Mouse (Mus musculus) hindbrain, embryonic 16.5 days (tissue): Measurements from ENCODE around the gene Hs6st3. TPM values are rescaled to one million over a fixed set of nuclear protein-coding genes. Genes with fewer than 3 reads are reported as not detected.

Experiments used
- ATAC-seq: fragments of 200-750 bp; cut with Nextera tagmentation; 2 replicates; pipeline ENCODE4 v1.8.0; 2017; ENCODE audit warnings: moderate TSS enrichment, moderate library complexity
- H3K27ac ChIP-seq: fragments of 300-500 bp; sonication (generic); 2 replicates; pipeline ENCODE4 v1.5.1; 2014; ENCODE audit warnings: low read depth, mild to moderate bottlenecking, control low read depth, low read length, moderate library complexity
- H3K27me3 ChIP-seq: fragments of 300-500 bp; sonication (generic); replicated peaks from 2 replicates; pipeline ENCODE4 v1.6.1; 2014; ENCODE audit warnings: low read length; ENCODE audit not compliant: control insufficient read depth, insufficient read depth
- H3K36me3 ChIP-seq: fragments of 300-500 bp; sonication (generic); 2 replicates; pipeline ENCODE4 v1.6.1; 2014; ENCODE audit warnings: mild to moderate bottlenecking, low read length, moderate library complexity, mixed read lengths; ENCODE audit not compliant: control insufficient read depth, insufficient read depth
- H3K4me1 ChIP-seq: fragments of 300-500 bp; sonication (generic); 2 replicates; pipeline ENCODE4 v1.6.1; 2014; ENCODE audit warnings: low read depth, low read length; ENCODE audit not compliant: control insufficient read depth, insufficient read depth
- H3K4me2 ChIP-seq: fragments of 300-500 bp; sonication (generic); 2 replicates; pipeline ENCODE4 v1.6.1; 2014; ENCODE audit warnings: mild to moderate bottlenecking, low read length, control low read depth, moderate library complexity
- H3K4me3 ChIP-seq: fragments of 300-500 bp; sonication (generic); 2 replicates; pipeline ENCODE4 v1.5.1; 2014; ENCODE audit warnings: mild to moderate bottlenecking, low read length, control low read depth, moderate library complexity
- H3K9ac ChIP-seq: fragments of 300-500 bp; sonication (generic); 2 replicates; pipeline ENCODE4 v1.6.1; 2014; ENCODE audit warnings: low read depth, mild to moderate bottlenecking, control low read depth, low read length, moderate library complexity
- H3K9me3 ChIP-seq: fragments of 300-500 bp; sonication (generic); 2 replicates; pipeline ENCODE4 v1.6.1; 2014; ENCODE audit warnings: mild to moderate bottlenecking, low read length, moderate library complexity; ENCODE audit not compliant: control insufficient read depth
- WGBS: fragments of 180-500 bp; shearing (Covaris S2); extraction: QIAGEN DNeasy Blood & Tissue Kit; methylation state at CpG from one replicate; pipeline ENCODE4 v1.1.7; 2014; 5-methylcytosine and 5-hydroxymethylcytosine counted together
- polyA plus RNA-seq: library from polyadenylated mRNA; unstranded; fragments of >200 nt; fragmentation: Nextera tagmentation; extraction: Ambion mirVana; gene quantifications from 2 replicates; pipeline ENCODE4 v1.2.1, GENCODE M21; 2015

Hs6st3 gene
- polyA plus RNA-seq, 1 experiment from 2014 or later, result 1.8 TPM

- Histone ChIP-seq H3K9me3 (no peaks in the 10 kb centered on the region), H3K4me2 (no peak overlapping the region), H3K27ac (no peak overlapping the region), H3K36me3 (no peaks in the 10 kb centered on the region), H3K27me3 (no peaks in the 10 kb centered on the region), H3K4me1 (no peaks in the 10 kb centered on the region), H3K9ac (no peak overlapping the region), H3K4me3 (no peak overlapping the region)
- ATAC-seq, result no peak
- 67% methylated on average over 13 of the region's 13 CpGs for WGBS
Observed at GRCm38 (mm10) chr14:119215576-119216309, 77.6 kb downstream of the Hs6st3 start.

GRCm38 (mm10) chr14:119227709-119228338 is 89.7 kb downstream of the Hs6st3 start:
- no peak for ATAC-seq
- no peaks in the 10 kb centered on the region for H3K27me3 ChIP-seq
- no peaks in the 10 kb centered on the region for H3K4me1 ChIP-seq
- H3K9me3 ChIP-seq, result no peaks in the 10 kb centered on the region
- whole genome bisulfite sequencing, result 89% methylated on average over 3 of the region's 3 CpGs
- no peak overlapping the region for H3K4me3 ChIP-seq
- no peaks in the 10 kb centered on the region for H3K36me3 ChIP-seq
- no peak overlapping the region for H3K9ac ChIP-seq
- H3K4me2 ChIP-seq, result no peak overlapping the region
- no peak overlapping the region for H3K27ac ChIP-seq

- Histone ChIP-seq H3K9ac (no peak overlapping the region), H3K27me3 (no peaks in the 10 kb centered on the region), H3K9me3 (no peaks in the 10 kb centered on the region), H3K36me3 (no peaks in the 10 kb centered on the region), H3K4me2 (no peak overlapping the region), H3K4me1 (no peaks in the 10 kb centered on the region), H3K4me3 (no peak overlapping the region), H3K27ac (no peak overlapping the region)
- no peak for ATAC-seq
- whole genome bisulfite sequencing, result 44% methylated on average over 2 of the region's 2 CpGs
Observed at GRCm38 (mm10) chr14:119233598-119233997, 95.5 kb downstream of the Hs6st3 start.

- Histone ChIP-seq H3K9ac (no peak overlapping the region), H3K27me3 (no peaks in the 10 kb centered on the region), H3K27ac (no peak overlapping the region), H3K4me3 (no peak overlapping the region), H3K36me3 (no peaks in the 10 kb centered on the region), H3K4me1 (no peaks in the 10 kb centered on the region), H3K9me3 (no peaks in the 10 kb centered on the region), H3K4me2 (no peak overlapping the region)
- ATAC-seq, result no peak
- WGBS, result 94% methylated on average over 6 of the region's 6 CpGs
Observed at GRCm38 (mm10) chr14:119247131-119247530, 109.0 kb downstream of the Hs6st3 start.

- H3K4me2 ChIP-seq, result no peak overlapping the region
- no peak for ATAC-seq
- no peaks in the 10 kb centered on the region for H3K36me3 ChIP-seq
- H3K27ac ChIP-seq, result no peak overlapping the region
- no peaks in the 10 kb centered on the region for H3K9me3 ChIP-seq
- H3K27me3 ChIP-seq, result no peaks in the 10 kb centered on the region
- no peaks in the 10 kb centered on the region for H3K4me1 ChIP-seq
- 86% methylated on average over 16 of the region's 16 CpGs for WGBS
- no peak overlapping the region for H3K4me3 ChIP-seq
- no peak overlapping the region for H3K9ac ChIP-seq
Observed at GRCm38 (mm10) chr14:119248001-119248607, 110.0 kb downstream of the Hs6st3 start.

GRCm38 (mm10) chr14:119250353-119250752 is 112.2 kb downstream of the Hs6st3 start:
- ATAC-seq, result no peak
- Histone ChIP-seq H3K36me3 (no peaks in the 10 kb centered on the region), H3K4me1 (no peaks in the 10 kb centered on the region), H3K4me3 (no peak overlapping the region), H3K4me2 (no peak overlapping the region), H3K27me3 (no peaks in the 10 kb centered on the region), H3K9me3 (no peaks in the 10 kb centered on the region), H3K9ac (no peak overlapping the region), H3K27ac (no peak overlapping the region)
- 68% methylated on average over 10 of the region's 10 CpGs for WGBS

- Histone ChIP-seq H3K9me3 (no peaks in the 10 kb centered on the region), H3K4me1 (no peaks in the 10 kb centered on the region), H3K4me2 (no peak overlapping the region), H3K36me3 (no peaks in the 10 kb centered on the region), H3K27me3 (no peaks in the 10 kb centered on the region), H3K27ac (no peak overlapping the region), H3K9ac (no peak overlapping the region), H3K4me3 (no peak overlapping the region)
- WGBS, result 88% methylated on average over 3 of the region's 3 CpGs
- ATAC-seq, result no peak
Observed at GRCm38 (mm10) chr14:119255396-119255795, 117.3 kb downstream of the Hs6st3 start.

- no peak for ATAC-seq
Observed at GRCm38 (mm10) chr14:119257072-119257471, 118.9 kb downstream of the Hs6st3 start.

GRCm38 (mm10) chr14:119260176-119260962 is 122.2 kb downstream of the Hs6st3 start:
- ATAC-seq, result no peak
- Histone ChIP-seq H3K27ac (no peak overlapping the region), H3K36me3 (no peaks in the 10 kb centered on the region), H3K4me3 (no peak overlapping the region), H3K27me3 (no peaks in the 10 kb centered on the region), H3K4me1 (no peaks in the 10 kb centered on the region), H3K9me3 (no peaks in the 10 kb centered on the region), H3K4me2 (no peak overlapping the region), H3K9ac (no peak overlapping the region)
- 72% methylated on average over 14 of the region's 14 CpGs for WGBS

More at GRCm38 (mm10) chr14:119257072-119257471, 118.9 kb downstream of the Hs6st3 start:
- no peak overlapping the region for H3K27ac ChIP-seq
- no peak overlapping the region for H3K4me2 ChIP-seq
- no peaks in the 10 kb centered on the region for H3K36me3 ChIP-seq
- H3K27me3 ChIP-seq, result no peaks in the 10 kb centered on the region
- no peaks in the 10 kb centered on the region for H3K9me3 ChIP-seq
- no peaks in the 10 kb centered on the region for H3K4me1 ChIP-seq
- no peak overlapping the region for H3K4me3 ChIP-seq
- 71% methylated on average over 7 of the region's 7 CpGs for WGBS
- no peak overlapping the region for H3K9ac ChIP-seq
